Comparison of ENCODE assay signal across 7 mouse cellular contexts in genomic region chr12:91384281-91385017, GRCm38 (mm10). TPM values are rescaled to one million over a fixed set of nuclear protein-coding genes. Genes with fewer than 3 reads are reported as not detected.
DNase-seq lines count a peak whose midpoint lies in the region; ATAC-seq lines count a peak whose summit lies in the region.

TSS of gene Cep128 (minus strand) at chr12:91384409.
TSS of gene Tshr (plus strand) at chr12:91384563.

- peak within 1 kb of the TSS; percentile 84 for H3K4me2 ChIP-seq in embryonic facial prominence, embryonic 11.5 days (ENCODE audit: low read depth, low read length)
- H3K4me2 ChIP-seq in midbrain, embryonic 13.5 days (replicated peaks), result peak within 1 kb of the TSS; percentile 95

- peak; percentile 100 for ATAC-seq in embryonic facial prominence, embryonic 11.5 days (replicated peaks; ENCODE audit: insufficient number of reproducible peaks, low FRiP score, low TSS enrichment, low read depth)
- ATAC-seq in granulocyte monocyte progenitor cell, adult 5-6 weeks (replicated peaks; ENCODE audit: poor library complexity, severe bottlenecking), result peak; percentile 93
- peak; percentile 100 for ATAC-seq in midbrain, embryonic 13.5 days

- no peaks in the 10 kb centered on the region for H3K27me3 ChIP-seq in embryonic facial prominence, embryonic 11.5 days (ENCODE audit: control insufficient read depth, insufficient read depth, low read length)
- H3K27me3 ChIP-seq in limb, embryonic 10.5 days (ENCODE audit: low read depth, poor library complexity, severe bottlenecking), result no peaks in the 10 kb centered on the region
- H3K27me3 ChIP-seq in midbrain, embryonic 13.5 days, result no peaks in the 10 kb centered on the region

- no peaks in the 10 kb centered on the region for H3K9me3 ChIP-seq in embryonic facial prominence, embryonic 11.5 days (replicated peaks; ENCODE audit: control insufficient read depth, low read length)
- H3K9me3 ChIP-seq in limb, embryonic 10.5 days (replicated peaks), result no peaks in the 10 kb centered on the region
- no peaks in the 10 kb centered on the region for H3K9me3 ChIP-seq in midbrain, embryonic 13.5 days

- DNase-seq in adrenal gland, postnatal 14 days, result peak; percentile 95
- peak; percentile 95 for DNase-seq in embryonic facial prominence, embryonic 11.5 days (ENCODE audit: low spot score)
- peak; percentile 95 for DNase-seq in kidney, adult 11 months
- DNase-seq in limb, embryonic 10.5 days (ENCODE audit: low spot score), result peak; percentile 93
- peak; percentile 86 for DNase-seq in spleen, adult 12 weeks (ENCODE audit: low spot score)

- no peaks in the 10 kb centered on the region for H3K4me1 ChIP-seq in embryonic facial prominence, embryonic 11.5 days (ENCODE audit: control insufficient read depth, insufficient read depth, low read length)
- peaks cover 4% of the 10 kb centered on the region; the same call in 1 of the 2 replicates for H3K4me1 ChIP-seq in limb, embryonic 10.5 days
- peaks cover 9% of the 10 kb centered on the region for H3K4me1 ChIP-seq in midbrain, embryonic 13.5 days (replicated peaks)

- H3K36me3 ChIP-seq in embryonic facial prominence, embryonic 11.5 days (replicated peaks; ENCODE audit: control insufficient read depth, insufficient read depth, low read depth, low read length), result no peaks in the 10 kb centered on the region
- no peaks in the 10 kb centered on the region for H3K36me3 ChIP-seq in limb, embryonic 10.5 days
- H3K36me3 ChIP-seq in midbrain, embryonic 13.5 days, result no peaks in the 10 kb centered on the region

- peak within 1 kb of the TSS; percentile 61 for H3K9ac ChIP-seq in embryonic facial prominence, embryonic 11.5 days (replicated peaks; ENCODE audit: low read length)
- peak within 1 kb of the TSS; percentile 67 for H3K9ac ChIP-seq in midbrain, embryonic 13.5 days (replicated peaks)

- no peak within 1 kb of the TSS for H3K27ac ChIP-seq in embryonic facial prominence, embryonic 11.5 days (replicated peaks; ENCODE audit: low read depth, low read length)
- H3K27ac ChIP-seq in limb, embryonic 10.5 days, result peak within 1 kb of the TSS; percentile 81
- H3K27ac ChIP-seq in midbrain, embryonic 13.5 days, result no peak within 1 kb of the TSS

- peak within 1 kb of the TSS; percentile 59 for H3K4me3 ChIP-seq in embryonic facial prominence, embryonic 11.5 days (ENCODE audit: low read depth, low read length)
- H3K4me3 ChIP-seq in limb, embryonic 10.5 days, result peak within 1 kb of the TSS; percentile 71
- H3K4me3 ChIP-seq in midbrain, embryonic 13.5 days (replicated peaks), result peak within 1 kb of the TSS; percentile 65

- WGBS in embryonic facial prominence, embryonic 11.5 days, result 1% methylated on average over 27 of the region's 27 CpGs
- WGBS in limb, embryonic 10.5 days, result 2% methylated on average over 27 of the region's 27 CpGs
- 1% methylated on average over 27 of the region's 27 CpGs for WGBS in midbrain, embryonic 13.5 days

RNA-seq across cellular contexts. Expression of gene Cep128, which starts in this region (rescaled TPM):
- 6.6 and 8.7 TPM in 2 replicates for total RNA-seq in adrenal gland, postnatal 14 days (2021)
- 10.7 and 10.8 TPM in 2 replicates for polyA plus RNA-seq in embryonic facial prominence, embryonic 11.5 days (2014; fragmentation: Nextera tagmentation; extraction: Ambion mirVana)
- total RNA-seq in granulocyte monocyte progenitor cell, adult 5-6 weeks (2014; fragmentation: Nextera tagmentation), result 86.8 and 89.8 TPM in 2 replicates
- total RNA-seq in granulocyte monocyte progenitor cell, adult 5-6 weeks (2017), result 61.6 and 69.9 TPM in 2 replicates
- 9.5 and 10.2 TPM in 2 replicates for polyA plus RNA-seq in limb, embryonic 10.5 days (2016; fragmentation: Nextera tagmentation; extraction: Ambion mirVana)
- polyA plus RNA-seq in midbrain, embryonic 13.5 days (2015; fragmentation: Nextera tagmentation; extraction: Ambion mirVana), result 4.6 and 5.5 TPM in 2 replicates

RNA-seq across cellular contexts. Expression of gene Tshr, which starts in this region (rescaled TPM):
- total RNA-seq in adrenal gland, postnatal 14 days (2021), result 1.7 and 2.3 TPM in 2 replicates
- polyA plus RNA-seq in embryonic facial prominence, embryonic 11.5 days (2014; fragmentation: Nextera tagmentation; extraction: Ambion mirVana), result 0.20 and 0.49 TPM in 2 replicates
- 0.97 TPM in 1 of 2 replicates, not detected in the other for total RNA-seq in granulocyte monocyte progenitor cell, adult 5-6 weeks (2014; fragmentation: Nextera tagmentation)
- total RNA-seq in granulocyte monocyte progenitor cell, adult 5-6 weeks (2017), result 0.30 and 1.6 TPM in 2 replicates
- 0.09 TPM in 1 of 2 replicates, not detected in the other for polyA plus RNA-seq in limb, embryonic 10.5 days (2016; fragmentation: Nextera tagmentation; extraction: Ambion mirVana)
- polyA plus RNA-seq in midbrain, embryonic 13.5 days (2015; fragmentation: Nextera tagmentation; extraction: Ambion mirVana), result 0.14 and 0.27 TPM in 2 replicates
